Mouse (Mus musculus) MEL (cell line): ENCODE results near the gene Atp5d. TPM values are rescaled to one million over a fixed set of nuclear protein-coding genes. Genes with fewer than 3 reads are reported as not detected.

Experiments used
- DNase-seq: peaks from one replicate; pipeline ENCODE4 v3.0.0; 2011; ENCODE audit warnings: low read depth, low spot score
- H3K27ac ChIP-seq: 2 replicates; pipeline ENCODE4 v1.5.1; 2012; ENCODE audit warnings: low read depth, mild to moderate bottlenecking, control low read depth, low read length, moderate library complexity; ENCODE audit not compliant: control insufficient read depth
- H3K27me3 ChIP-seq, 2 experiments: fragments of 150-350 bp in 1 of 2; sonication (generic) in 1 of 2; 2 replicates each; pipeline ENCODE4 v1.6.1; 2012; ENCODE audit warnings: low read length in 2 of 2, mild to moderate bottlenecking in 2 of 2, improper control_type of control experiment in 1 of 2, moderate library complexity in 1 of 2; ENCODE audit not compliant: insufficient read depth in 2 of 2, control insufficient read depth in 1 of 2
- H3K36me3 ChIP-seq, 2 experiments: 2 replicates each; pipeline ENCODE4 v1.6.1; 2012 to 2014; ENCODE audit warnings: low read length in 2 of 2, improper control_type of control experiment in 1 of 2, inconsistent platforms in 1 of 2, mild to moderate bottlenecking in 1 of 2; ENCODE audit not compliant: insufficient read depth in 2 of 2, control insufficient read depth in 1 of 2
- H3K4me1 ChIP-seq, 2 experiments: fragments of 150-350 bp in 1 of 2; sonication (generic) in 1 of 2; 2 replicates each; pipeline ENCODE4 v1.6.1; 2012; ENCODE audit warnings: low read length in 2 of 2, improper control_type of control experiment in 1 of 2, mild to moderate bottlenecking in 1 of 2; ENCODE audit not compliant: insufficient read depth in 2 of 2, control insufficient read depth in 1 of 2
- H3K4me3 ChIP-seq, 2 experiments: fragments of 150-350 bp in 1 of 2; sonication (generic) in 1 of 2; 2 replicates each; pipeline ENCODE4 v1.5.1; 2012; ENCODE audit warnings: low read depth in 2 of 2, low read length in 2 of 2, mild to moderate bottlenecking in 2 of 2, moderate library complexity in 2 of 2, control low read depth in 1 of 2, improper control_type of control experiment in 1 of 2; ENCODE audit not compliant: control insufficient read depth in 1 of 2, insufficient read depth in 1 of 2
- H3K79me2 ChIP-seq: 2 replicates; pipeline ENCODE4 v1.6.1; 2012; ENCODE audit warnings: mild to moderate bottlenecking, low read length, moderate library complexity; ENCODE audit not compliant: control insufficient read depth, poor library complexity, insufficient read depth
- H3K9ac ChIP-seq: 2 replicates; pipeline ENCODE4 v1.6.1; 2012; ENCODE audit warnings: low read depth, mild to moderate bottlenecking, control low read depth, low read length, moderate library complexity; ENCODE audit not compliant: control insufficient read depth, poor library complexity, severe bottlenecking
- H3K9me3 ChIP-seq: fragments of 150-350 bp; sonication (generic); replicated peaks from 2 replicates; pipeline ENCODE4 v1.6.1; 2012; ENCODE audit warnings: mild to moderate bottlenecking, low read length, improper control_type of control experiment, moderate library complexity; ENCODE audit not compliant: insufficient read depth
- CHD1 ChIP-seq: IDR thresholded peaks from 2 replicates; pipeline ENCODE4 v1.6.1; 2012; ENCODE audit warnings: low read depth, mild to moderate bottlenecking, inconsistent platforms, low read length, improper control_type of control experiment
- ETS1 ChIP-seq: IDR thresholded peaks from 2 replicates; pipeline ENCODE4 v1.6.1; 2012; ENCODE audit warnings: low read depth, mild to moderate bottlenecking, inconsistent platforms, low read length, improper control_type of control experiment, moderate library complexity
- JUND ChIP-seq: IDR thresholded peaks from 2 replicates; pipeline ENCODE4 v1.6.1; 2011; ENCODE audit warnings: low read depth, mild to moderate bottlenecking, improper control_type of control experiment, low read length
- MAFK ChIP-seq: IDR thresholded peaks from 2 replicates; pipeline ENCODE4 v1.6.1; 2011; ENCODE audit warnings: low read depth, mild to moderate bottlenecking, low read length, improper control_type of control experiment, borderline replicate concordance
- MAZ ChIP-seq: IDR thresholded peaks from 2 replicates; pipeline ENCODE4 v1.6.1; 2012; ENCODE audit warnings: low read depth, mild to moderate bottlenecking, inconsistent platforms, low read length, improper control_type of control experiment
- MYB ChIP-seq: IDR thresholded peaks from 2 replicates; pipeline ENCODE4 v1.6.1; 2011; ENCODE audit warnings: mild to moderate bottlenecking, low read depth, low read length, improper control_type of control experiment
- NRF1 ChIP-seq: IDR thresholded peaks from 2 replicates; pipeline ENCODE4 v1.6.1; 2014; ENCODE audit warnings: low read depth, mild to moderate bottlenecking, inconsistent platforms, low read length, improper control_type of control experiment, moderate library complexity; ENCODE audit not compliant: poor library complexity, insufficient read depth, severe bottlenecking
- RAD21 ChIP-seq: IDR thresholded peaks from 2 replicates; pipeline ENCODE4 v1.6.1; 2011; ENCODE audit warnings: mild to moderate bottlenecking, low read depth, low read length, improper control_type of control experiment
- USF1 ChIP-seq: IDR thresholded peaks from 2 replicates; pipeline ENCODE4 v1.6.1; 2014; ENCODE audit warnings: low read depth, mild to moderate bottlenecking, inconsistent platforms, low read length, improper control_type of control experiment, moderate library complexity
- polyA plus RNA-seq, 2 experiments: library from polyadenylated mRNA; stranded (reverse) in 1 of 2; unstranded in 1 of 2; fragments of >175 nt in 1 of 2; fragments of >200 nt in 1 of 2; gene quantifications; 2 replicates each; pipeline versions ENCODE4 v1.2.1 to v1.2.4; 2012; ENCODE audit warnings: low replicate concordance in 2 of 2, low read depth in 1 of 2; ENCODE audit not compliant: insufficient read length in 2 of 2, insufficient read depth in 1 of 2, missing spikeins in 1 of 2
- total RNA-seq: library from RNA; depleted of rRNA; stranded (reverse); fragments of 300-350 nt; gene quantifications from 2 replicates; pipeline ENCODE4 v1.2.3, GENCODE M21; 2012; rRNA removed

Atp5d gene
- total and polyA plus RNA-seq, 3 experiments = 300 to 657 (median 308) TPM

- Histone ChIP-seq H3K4me1 (no peaks in the 10 kb centered on the region), H3K9me3 (no peaks in the 10 kb centered on the region), H3K79me2 (no peaks in the 10 kb centered on the region), H3K4me3 (no peak overlapping the region), H3K9ac (no peak overlapping the region), H3K27ac (no peak overlapping the region)
- TF ChIP-seq MAZ (no peak), MAFK (no peak), JUND (no peak), NRF1 (no peak), RAD21 (no peak), ETS1 (no peak), USF1 (no peak), CHD1 (no peak), MYB (no peak)
- TF ChIP-seq, all 39 proteins: peak for 0
- no peak for DNase-seq
- H3K27me3 ChIP-seq = no peaks in the 10 kb centered on the region; a peak in 1 of 4 replicates
- no peaks in the 10 kb centered on the region for H3K36me3 ChIP-seq
Observed at GRCm38 (mm10) chr10:80194441-80194840, 56.0 kb downstream of the Atp5d start.

Other genes with a start within 250 kb of the Atp5d start
Only the 30 nearest of the 33 such genes appear.
- gene Gm26602, start 227.8 kb upstream of the Atp5d start, total RNA-seq = 5.2 and 10.2 TPM in 2 replicates
- gene Gm26602, start 227.8 kb upstream of the Atp5d start, polyA plus RNA-seq = 1 to 10 TPM in 1 of 2 experiments, not detected in 1; 4.5 TPM
- gene Kiss1r, start 221.7 kb upstream of the Atp5d start, total RNA-seq = 9.1 and 10.8 TPM in 2 replicates
- gene Kiss1r, start 221.7 kb upstream of the Atp5d start, polyA plus RNA-seq = 10 to 100 TPM in 1 of 2 experiments, not detected in 1; 23.5 TPM
- gene R3hdm4, start 217.4 kb upstream of the Atp5d start, total RNA-seq = 22.7 and 29.1 TPM in 2 replicates
- 100 to 1,000 TPM in 1 of 2 experiments, not detected in 1; 105 TPM for gene R3hdm4, start 217.4 kb upstream of the Atp5d start, polyA plus RNA-seq
- 11.8 and 12.5 TPM in 2 replicates for gene Arid3a, start 211.6 kb upstream of the Atp5d start, total RNA-seq
- 10 to 100 TPM in 1 of 2 experiments, not detected in 1; 17.2 TPM for gene Arid3a, start 211.6 kb upstream of the Atp5d start, polyA plus RNA-seq
- 94.5 and 107 TPM in 2 replicates for gene Wdr18, start 178.5 kb upstream of the Atp5d start, total RNA-seq
- gene Wdr18, start 178.5 kb upstream of the Atp5d start, polyA plus RNA-seq = 10 to 100 TPM in 1 of 2 experiments, not detected in 1; 89.5 TPM
- 0.16 and 0.42 TPM in 2 replicates for gene Grin3b, start 167.9 kb upstream of the Atp5d start, total RNA-seq
- 1 to 10 TPM in 1 of 2 experiments, not detected in 1; 1.1 TPM for gene Grin3b, start 167.9 kb upstream of the Atp5d start, polyA plus RNA-seq
- 58.2 and 62.0 TPM in 2 replicates for gene Tmem259, start 154.3 kb upstream of the Atp5d start, total RNA-seq
- gene Tmem259, start 154.3 kb upstream of the Atp5d start, polyA plus RNA-seq = 100 to 1,000 TPM in 1 of 2 experiments, not detected in 1; 150 TPM
- gene Cnn2, start 150.0 kb upstream of the Atp5d start, total RNA-seq = 8.7 and 9.1 TPM in 2 replicates
- gene Cnn2, start 150.0 kb upstream of the Atp5d start, polyA plus RNA-seq = 10 to 100 TPM in 1 of 2 experiments, not detected in 1; 25.3 TPM
- gene Abca7, start 142.1 kb upstream of the Atp5d start, total RNA-seq = 7.4 and 7.7 TPM in 2 replicates
- gene Abca7, start 142.1 kb upstream of the Atp5d start, polyA plus RNA-seq = 10 to 100 TPM in 1 of 2 experiments, not detected in 1; 16.8 TPM
- 25.2 and 26.2 TPM in 2 replicates for gene Arhgap45, start 122.0 kb upstream of the Atp5d start, total RNA-seq
- gene Arhgap45, start 122.0 kb upstream of the Atp5d start, polyA plus RNA-seq = 10 to 100 TPM in 1 of 2 experiments, not detected in 1; 53.6 TPM
- 156 and 169 TPM in 2 replicates for gene Polr2e, start 98.8 kb upstream of the Atp5d start, total RNA-seq
- 100 to 1,000 TPM; 258 to 279 TPM for gene Polr2e, start 98.8 kb upstream of the Atp5d start, polyA plus RNA-seq
- gene Gpx4, start 91.5 kb upstream of the Atp5d start, total RNA-seq = 422 and 508 TPM in 2 replicates
- 100 to 1,000 TPM in 1 of 2 experiments, not detected in 1; 536 TPM for gene Gpx4, start 91.5 kb upstream of the Atp5d start, polyA plus RNA-seq
- gene Sbno2, start 33.1 kb upstream of the Atp5d start, total RNA-seq = 14.6 and 15.8 TPM in 2 replicates
- gene Sbno2, start 33.1 kb upstream of the Atp5d start, polyA plus RNA-seq = 10 to 100 TPM in 1 of 2 experiments, not detected in 1; 29.0 TPM
- 77.8 and 108 TPM in 2 replicates for gene Stk11, start 22.8 kb upstream of the Atp5d start, total RNA-seq
- 100 to 1,000 TPM in 1 of 2 experiments, not detected in 1; 188 TPM for gene Stk11, start 22.8 kb upstream of the Atp5d start, polyA plus RNA-seq
- 4.8 and 6.8 TPM in 2 replicates for gene Cbarp, start 2.2 kb downstream of the Atp5d start, total RNA-seq
- gene Cbarp, start 2.2 kb downstream of the Atp5d start, polyA plus RNA-seq = 10 to 100 TPM in 1 of 2 experiments, not detected in 1; 19.3 TPM
- gene Midn, start 9.6 kb downstream of the Atp5d start, total RNA-seq = 8.1 and 8.3 TPM in 2 replicates
- gene Midn, start 9.6 kb downstream of the Atp5d start, polyA plus RNA-seq = 10 to 100 TPM in 1 of 2 experiments, not detected in 1; 26.7 TPM
- 21.2 and 27.2 TPM in 2 replicates for gene Cirbp, start 27.4 kb downstream of the Atp5d start, total RNA-seq
- 10 to 100 TPM in 1 of 2 experiments, not detected in 1; 56.6 TPM for gene Cirbp, start 27.4 kb downstream of the Atp5d start, polyA plus RNA-seq
- gene 1600002K03Rik, start 34.3 kb downstream of the Atp5d start, total RNA-seq = 16.9 and 17.7 TPM in 2 replicates
- gene 1600002K03Rik, start 34.3 kb downstream of the Atp5d start, polyA plus RNA-seq = 10 to 100 TPM in 1 of 2 experiments, not detected in 1; 11.4 TPM
- 0.12 TPM in 1 of 2 replicates, not detected in the other for gene Efna2, start 40.9 kb downstream of the Atp5d start, total RNA-seq
- gene Efna2, start 40.9 kb downstream of the Atp5d start, polyA plus RNA-seq = 1 to 10 TPM in 1 of 2 experiments, not detected in 1; 2.8 TPM
- gene Mum1, start 87.8 kb downstream of the Atp5d start, total RNA-seq = 34.8 and 35.3 TPM in 2 replicates
- 10 to 100 TPM; 34.0 to 55.2 TPM for gene Mum1, start 87.8 kb downstream of the Atp5d start, polyA plus RNA-seq
- 341 and 377 TPM in 2 replicates for gene Ndufs7, start 110.5 kb downstream of the Atp5d start, total RNA-seq
- 100 to 1,000 TPM in 1 of 2 experiments, not detected in 1; 458 TPM for gene Ndufs7, start 110.5 kb downstream of the Atp5d start, polyA plus RNA-seq
- 4.1 and 6.0 TPM in 2 replicates for gene Gamt, start 122.4 kb downstream of the Atp5d start, total RNA-seq
- gene Gamt, start 122.4 kb downstream of the Atp5d start, polyA plus RNA-seq = 1 to 10 TPM in 1 of 2 experiments, not detected in 1; 8.4 TPM
- gene Dazap1, start 122.9 kb downstream of the Atp5d start, total RNA-seq = 159 and 166 TPM in 2 replicates
- 100 to 1,000 TPM in 1 of 2 experiments, not detected in 1; 236 TPM for gene Dazap1, start 122.9 kb downstream of the Atp5d start, polyA plus RNA-seq
- gene Rps15, start 153.8 kb downstream of the Atp5d start, total RNA-seq = 3,963 and 4,320 TPM in 2 replicates
- 1,000 to 10,000 TPM; 1,331 to 3,905 TPM for gene Rps15, start 153.8 kb downstream of the Atp5d start, polyA plus RNA-seq
- gene Apc2, start 157.3 kb downstream of the Atp5d start, total RNA-seq = 0.39 and 0.58 TPM in 2 replicates
- gene Apc2, start 157.3 kb downstream of the Atp5d start, polyA plus RNA-seq = 1 to 10 TPM in 1 of 2 experiments, not detected in 1; 1.2 TPM
- gene 2310011J03Rik, start 181.9 kb downstream of the Atp5d start, total RNA-seq = 68.9 and 81.5 TPM in 2 replicates
- 10 to 100 TPM in 1 of 2 experiments, not detected in 1; 65.7 TPM for gene 2310011J03Rik, start 181.9 kb downstream of the Atp5d start, polyA plus RNA-seq
- gene Pcsk4, start 190.9 kb downstream of the Atp5d start, total RNA-seq = 6.1 and 6.5 TPM in 2 replicates
- gene Pcsk4, start 190.9 kb downstream of the Atp5d start, polyA plus RNA-seq = 10 to 100 TPM in 1 of 2 experiments, not detected in 1; 23.1 TPM
- gene Reep6, start 191.3 kb downstream of the Atp5d start, total RNA-seq = 3.1 and 3.2 TPM in 2 replicates
- gene Reep6, start 191.3 kb downstream of the Atp5d start, polyA plus RNA-seq = 10 to 100 TPM in 1 of 2 experiments, not detected in 1; 27.9 TPM
- gene Adamtsl5, start 209.8 kb downstream of the Atp5d start, total RNA-seq = 2.4 and 3.9 TPM in 2 replicates
- gene Adamtsl5, start 209.8 kb downstream of the Atp5d start, polyA plus RNA-seq = 10 to 100 TPM in 1 of 2 experiments, not detected in 1; 16.5 TPM
- gene Plk5, start 217.8 kb downstream of the Atp5d start, total RNA-seq = 0.19 TPM in 1 of 2 replicates, not detected in the other
- gene Plk5, start 217.8 kb downstream of the Atp5d start, polyA plus RNA-seq = under 1 TPM in 1 of 2 experiments, not detected in 1; 0.19 TPM